Mouse (Mus musculus): ENCODE data around the gene Mpv17l2.

GRCm38 (mm10) chr8:70710296-70710695 is 50.5 kb downstream of the Mpv17l2 start:
- TF ChIP-seq POLR2A (IDR thresholded peaks at IDR 0.05; ENCODE audit: borderline replicate concordance, extremely low read depth, insufficient read depth, insufficient read length, poor library complexity, severe bottlenecking) = no peak
- TF ChIP-seq CTCF (IDR thresholded peaks at IDR 0.05; ENCODE audit: borderline replicate concordance, extremely low read depth, insufficient read depth, insufficient read length) = no peak

Data from brain, embryonic 14.5 days (tissue).